Comparison of ENCODE assay signal across 8 mouse cellular contexts in genomic region chr1:182108397-182109099, GRCm38 (mm10). TPM values are rescaled to one million over a fixed set of nuclear protein-coding genes. Genes with fewer than 3 reads are reported as not detected.
DNase-seq lines count a peak whose midpoint lies in the region; ATAC-seq lines count a peak whose summit lies in the region.

No protein-coding gene starts in this region.

- peak; percentile 77 for DNase-seq in gastrocnemius, adult 18-20 months (ENCODE audit: low spot score)
- no peak for DNase-seq in gastrocnemius, postnatal 4 days (ENCODE audit: low spot score in 2 of 2)
- no peak for DNase-seq in spleen, postnatal 10 days (ENCODE audit: low spot score in 2 of 2)
- DNase-seq in left cerebral cortex, adult 18-20 months (ENCODE audit: low spot score in 2 of 2): no peak
- no peak for DNase-seq in layer of hippocampus, postnatal 10 days (ENCODE audit: low spot score in 2 of 2)

- peak; percentile 88 for ATAC-seq in common myeloid progenitor, adult 5-6 weeks (replicated peaks; ENCODE audit: low read depth, poor library complexity, severe bottlenecking)
- ATAC-seq in hematopoietic stem cell, adult 5-6 weeks (replicated peaks in 1 of 2; ENCODE audit: insufficient read depth in 1 of 2, low FRiP score in 2 of 2, low TSS enrichment in 1 of 2, low read depth in 1 of 2, poor library complexity in 2 of 2, severe bottlenecking in 2 of 2): peak; percentile 67 to 81
- ATAC-seq in neutrophil, adult 5-6 weeks (ENCODE audit: extremely low read depth, insufficient number of reproducible peaks, low FRiP score, poor library complexity, severe bottlenecking): peak; percentile 25

RNA-seq across cellular contexts. Expression of gene Srp9, which starts 16.0 kb away (rescaled TPM):
- 10 to 100 TPM; 43.1 to 44.7 TPM for total RNA-seq in gastrocnemius, adult 18-20 months (2021)
- total RNA-seq in gastrocnemius, postnatal 4 days (2021): 10 to 100 TPM; 50.6 to 53.4 TPM
- total RNA-seq in common myeloid progenitor, adult 5-6 weeks (2017): 103 and 131 TPM in 2 replicates
- 82.5 and 154 TPM in 2 replicates for total RNA-seq in hematopoietic stem cell, adult 5-6 weeks (2017)
- total RNA-seq in neutrophil, adult 5-6 weeks (2017): 80.3 and 86.6 TPM in 2 replicates
- 10 to 100 TPM; 64.7 to 68.9 TPM for total RNA-seq in left cerebral cortex, adult 18-20 months (2021)
- total RNA-seq in layer of hippocampus, postnatal 10 days (2021): 10 to 100 TPM; 54.4 to 59.7 TPM

RNA-seq across cellular contexts. Expression of gene Vmn1r1, which starts 55.7 kb away (rescaled TPM):
- total RNA-seq in gastrocnemius, adult 18-20 months (2021): not detected
- total RNA-seq in gastrocnemius, postnatal 4 days (2021): not detected
- not detected in 2 replicates for total RNA-seq in common myeloid progenitor, adult 5-6 weeks (2017)
- total RNA-seq in hematopoietic stem cell, adult 5-6 weeks (2017): not detected in 2 replicates
- total RNA-seq in neutrophil, adult 5-6 weeks (2017): not detected in 2 replicates
- total RNA-seq in left cerebral cortex, adult 18-20 months (2021): not detected
- not detected for total RNA-seq in layer of hippocampus, postnatal 10 days (2021)

Comparison
In these comparisons a context has a peak if more than half of its experiments do, and no peak if none do; other contexts are left out.
1. ATAC-seq: peak in every context shown above with its lines; median percentile 88 in common myeloid progenitor, adult 5-6 weeks; 74 in hematopoietic stem cell, adult 5-6 weeks; 25 in neutrophil, adult 5-6 weeks.